Mouse (Mus musculus): ENCODE measurements around the gene Lpcat4. TPM values are rescaled to one million over a fixed set of nuclear protein-coding genes. Genes with fewer than 3 reads are reported as not detected.

The Lpcat4 gene
- polyA plus RNA-seq, 1 experiment from 2014 or later: 21.0 TPM

GRCm38 (mm10) chr2:112264364-112264763 is 25.1 kb downstream of the Lpcat4 start:
- H3K4me1 ChIP-seq: peaks cover 21% of the 10 kb centered on the region
- no peaks in the 10 kb centered on the region for H3K27me3 ChIP-seq
- 70% methylated on average over 4 of the region's 4 CpGs for WGBS
- no peak overlapping the region for H3K4me3 ChIP-seq
- H3K9me3 ChIP-seq: no peaks in the 10 kb centered on the region
- no peak for ATAC-seq (ENCODE audit: insufficient number of reproducible peaks, low FRiP score, low TSS enrichment, low read depth)
- no peak overlapping the region for H3K9ac ChIP-seq
- H3K27ac ChIP-seq: no peak overlapping the region
- no peak overlapping the region for H3K4me2 ChIP-seq
- 0 out of 2 replicates have a peak, but pooled peaks cover 2% of the 10 kb centered on the region for H3K36me3 ChIP-seq

GRCm38 (mm10) chr2:112265448-112266241 is 26.4 kb downstream of the Lpcat4 start, which contains the start of gene Slc12a6:
TSS of gene Slc12a6 (plus strand) at chr2:112265825.
- no peaks in the 10 kb centered on the region for H3K9me3 ChIP-seq
- peak within 1 kb of the TSS; percentile 78 for H3K4me3 ChIP-seq
- ATAC-seq (ENCODE audit: insufficient number of reproducible peaks, low FRiP score, low TSS enrichment, low read depth): peak; percentile 95
- 0 out of 2 replicates have a peak, but pooled peaks cover 2% of the 10 kb centered on the region for H3K36me3 ChIP-seq
- 0% methylated on average over 66 of the region's 85 CpGs for WGBS
- peak within 1 kb of the TSS; percentile 74 for H3K4me2 ChIP-seq
- no peaks in the 10 kb centered on the region for H3K27me3 ChIP-seq
- peaks cover 24% of the 10 kb centered on the region for H3K4me1 ChIP-seq
- H3K27ac ChIP-seq: peak within 1 kb of the TSS; percentile 87
- peak within 1 kb of the TSS; percentile 74 for H3K9ac ChIP-seq

GRCm38 (mm10) chr2:112266242-112266592 is 26.9 kb downstream of the Lpcat4 start, which contains the start of gene Gm21985:
TSS of gene Gm21985 (plus strand) at chr2:112266314.
- ATAC-seq (ENCODE audit: insufficient number of reproducible peaks, low FRiP score, low TSS enrichment, low read depth): no peak
- H3K36me3 ChIP-seq: 0 out of 2 replicates have a peak, but pooled peaks cover 2% of the 10 kb centered on the region
- peaks cover 24% of the 10 kb centered on the region for H3K4me1 ChIP-seq
- peak within 1 kb of the TSS; percentile 74 for H3K4me2 ChIP-seq
- no peaks in the 10 kb centered on the region for H3K9me3 ChIP-seq
- H3K4me3 ChIP-seq: peak within 1 kb of the TSS; percentile 78
- no peaks in the 10 kb centered on the region for H3K27me3 ChIP-seq
- peak within 1 kb of the TSS; percentile 74 for H3K9ac ChIP-seq
- WGBS: 2% methylated on average over 11 of the region's 11 CpGs
- H3K27ac ChIP-seq: peak within 1 kb of the TSS; percentile 87

GRCm38 (mm10) chr2:112266780-112267179 is 27.5 kb downstream of the Lpcat4 start:
- Histone ChIP-seq H3K4me1 (peaks cover 24% of the 10 kb centered on the region), H3K27me3 (no peaks in the 10 kb centered on the region), H3K27ac (no peak overlapping the region), H3K9me3 (no peaks in the 10 kb centered on the region), H3K4me3 (peak overlapping the region; percentile 78), H3K4me2 (peak overlapping the region; percentile 74), H3K9ac (no peak overlapping the region), H3K36me3 (0 out of 2 replicates have a peak, but pooled peaks cover 2% of the 10 kb centered on the region)
- WGBS: 22% methylated on average over 10 of the region's 10 CpGs
- no peak for ATAC-seq (ENCODE audit: insufficient number of reproducible peaks, low FRiP score, low TSS enrichment, low read depth)

- Histone ChIP-seq H3K9ac (no peak overlapping the region), H3K4me2 (peak overlapping the region; percentile 74), H3K27ac (no peak overlapping the region), H3K27me3 (no peaks in the 10 kb centered on the region), H3K4me3 (peak overlapping the region; percentile 78; the same call in 1 of the 2 replicates), H3K36me3 (0 out of 2 replicates have a peak, but pooled peaks cover 2% of the 10 kb centered on the region), H3K4me1 (peaks cover 21% of the 10 kb centered on the region), H3K9me3 (no peaks in the 10 kb centered on the region)
- no peak for ATAC-seq (ENCODE audit: insufficient number of reproducible peaks, low FRiP score, low TSS enrichment, low read depth)
- WGBS: 64% methylated on average over 8 of the region's 8 CpGs
Measured at GRCm38 (mm10) chr2:112267547-112268269, 28.4 kb downstream of the Lpcat4 start.

- H3K4me1 ChIP-seq: peaks cover 11% of the 10 kb centered on the region
- no peak overlapping the region for H3K4me3 ChIP-seq
- 88% methylated on average over 2 of the region's 2 CpGs for WGBS
- H3K27me3 ChIP-seq: no peaks in the 10 kb centered on the region
- no peak overlapping the region for H3K4me2 ChIP-seq
- H3K9me3 ChIP-seq: no peaks in the 10 kb centered on the region
- no peaks in the 10 kb centered on the region for H3K36me3 ChIP-seq
- no peak overlapping the region for H3K27ac ChIP-seq
- ATAC-seq (ENCODE audit: insufficient number of reproducible peaks, low FRiP score, low TSS enrichment, low read depth): no peak
- no peak overlapping the region for H3K9ac ChIP-seq
Measured at GRCm38 (mm10) chr2:112270011-112270410, 30.7 kb downstream of the Lpcat4 start.

GRCm38 (mm10) chr2:112272909-112273308 is 33.6 kb downstream of the Lpcat4 start:
- H3K4me2 ChIP-seq: no peak overlapping the region
- H3K27me3 ChIP-seq: no peaks in the 10 kb centered on the region
- no peaks in the 10 kb centered on the region for H3K9me3 ChIP-seq
- no peak for ATAC-seq (ENCODE audit: insufficient number of reproducible peaks, low FRiP score, low TSS enrichment, low read depth)
- no peak overlapping the region for H3K9ac ChIP-seq
- H3K27ac ChIP-seq: no peak overlapping the region
- H3K36me3 ChIP-seq: no peaks in the 10 kb centered on the region
- peaks cover 3% of the 10 kb centered on the region; the same call in 1 of the 2 replicates for H3K4me1 ChIP-seq
- no peak overlapping the region for H3K4me3 ChIP-seq
- WGBS: 88% methylated on average over 2 of the region's 2 CpGs

- H3K27me3 ChIP-seq: no peaks in the 10 kb centered on the region
- no peaks in the 10 kb centered on the region for H3K9me3 ChIP-seq
- peaks cover 3% of the 10 kb centered on the region; the same call in 1 of the 2 replicates for H3K4me1 ChIP-seq
- WGBS: 89% methylated on average over 6 of the region's 6 CpGs
- no peak for ATAC-seq (ENCODE audit: insufficient number of reproducible peaks, low FRiP score, low TSS enrichment, low read depth)
- H3K4me3 ChIP-seq: no peak overlapping the region
- no peak overlapping the region for H3K27ac ChIP-seq
- no peak overlapping the region for H3K4me2 ChIP-seq
- no peaks in the 10 kb centered on the region for H3K36me3 ChIP-seq
- H3K9ac ChIP-seq: no peak overlapping the region
Measured at GRCm38 (mm10) chr2:112273474-112273873, 34.2 kb downstream of the Lpcat4 start.

GRCm38 (mm10) chr2:112276870-112277269 is 37.6 kb downstream of the Lpcat4 start:
- 89% methylated on average over 3 of the region's 3 CpGs for WGBS
- Histone ChIP-seq H3K4me2 (no peak overlapping the region), H3K27me3 (no peaks in the 10 kb centered on the region), H3K4me3 (no peak overlapping the region), H3K9ac (no peak overlapping the region), H3K27ac (no peak overlapping the region), H3K36me3 (no peaks in the 10 kb centered on the region), H3K9me3 (no peaks in the 10 kb centered on the region), H3K4me1 (no peaks in the 10 kb centered on the region)
- no peak for ATAC-seq (ENCODE audit: insufficient number of reproducible peaks, low FRiP score, low TSS enrichment, low read depth)

- Histone ChIP-seq H3K4me3 (no peak overlapping the region), H3K27ac (no peak overlapping the region), H3K9ac (no peak overlapping the region), H3K36me3 (no peaks in the 10 kb centered on the region), H3K4me2 (no peak overlapping the region), H3K27me3 (no peaks in the 10 kb centered on the region), H3K4me1 (peaks cover 8% of the 10 kb centered on the region), H3K9me3 (no peaks in the 10 kb centered on the region)
- WGBS: 87% methylated on average over 1 of the region's 1 CpGs
- ATAC-seq (ENCODE audit: insufficient number of reproducible peaks, low FRiP score, low TSS enrichment, low read depth): no peak
Measured at GRCm38 (mm10) chr2:112282846-112283245, 43.6 kb downstream of the Lpcat4 start.

- no peak overlapping the region for H3K27ac ChIP-seq
- 0 out of 2 replicates have a peak, but pooled peaks have one; percentile 40 for ATAC-seq (ENCODE audit: insufficient number of reproducible peaks, low FRiP score, low TSS enrichment, low read depth)
Measured at GRCm38 (mm10) chr2:112284363-112285030, 45.2 kb downstream of the Lpcat4 start.

More at GRCm38 (mm10) chr2:112284363-112285030, 45.2 kb downstream of the Lpcat4 start:
- Histone ChIP-seq H3K4me1 (peaks cover 8% of the 10 kb centered on the region), H3K36me3 (no peaks in the 10 kb centered on the region), H3K27me3 (no peaks in the 10 kb centered on the region), H3K4me3 (peak overlapping the region; percentile 38), H3K9me3 (no peaks in the 10 kb centered on the region), H3K9ac (peak overlapping the region; percentile 24; the same call in 1 of the 2 replicates), H3K4me2 (peak overlapping the region; percentile 56)
- 2% methylated on average over 21 of the region's 21 CpGs for WGBS

Measured in limb, embryonic 15.5 days (tissue).